Mouse (Mus musculus): Measurements from ENCODE around the gene Ppt1. TPM values are rescaled to one million over a fixed set of nuclear protein-coding genes. Genes with fewer than 3 reads are reported as not detected.
"Not testable (repeated sequence)": the region's sequence is repeated elsewhere in the genome, so short reads cannot be mapped to it uniquely, and the experiment has no call there.

Ppt1 gene
- polyA plus RNA-seq (2014; fragmentation: Nextera tagmentation; extraction: Ambion mirVana), result 72.6 and 79.0 TPM in 2 replicates

GRCm38 (mm10) chr4:122835530-122836402 lies at the start of gene Ppt1:
Ppt1 (plus strand) TSS chr4:122836242.
- WGBS, result 4% methylated on average over 31 of the region's 31 CpGs
- H3K4me3 ChIP-seq (ENCODE audit: low read depth, low read length), result peak within 1 kb of the TSS; percentile 72

GRCm38 (mm10) chr4:122789335-122790089 lies 46.5 kb upstream of the Ppt1 start:
- Histone ChIP-seq H3K9ac (ENCODE audit: low read length) (no peak overlapping the region), H3K4me2 (ENCODE audit: low read length) (no peak overlapping the region), H3K9me3 (ENCODE audit: control insufficient read depth, low read length) (no peaks in the 10 kb centered on the region), H3K4me3 (ENCODE audit: low read depth, low read length) (no peak overlapping the region), H3K36me3 (ENCODE audit: control insufficient read depth, insufficient read depth, low read length) (no peaks in the 10 kb centered on the region), H3K4me1 (replicated peaks; ENCODE audit: control insufficient read depth, insufficient read depth, low read length) (no peaks in the 10 kb centered on the region), H3K27me3 (replicated peaks; ENCODE audit: control insufficient read depth, insufficient read depth, low read length) (no peaks in the 10 kb centered on the region), H3K27ac (ENCODE audit: low read depth) (no peak overlapping the region)
- no peak for DNase-seq (ENCODE audit: low spot score)
- ATAC-seq (replicated peaks; ENCODE audit: low FRiP score, low TSS enrichment, low read depth), result no peak
- 65% methylated on average over 4 of the region's 4 CpGs for WGBS

More at GRCm38 (mm10) chr4:122835530-122836402, at the start of gene Ppt1:
- 0 out of 2 replicates have a peak, but pooled peaks cover 4% of the 10 kb centered on the region for H3K36me3 ChIP-seq (ENCODE audit: control insufficient read depth, insufficient read depth, low read length)
- peaks cover 6% of the 10 kb centered on the region; the same call in 1 of the 2 replicates for H3K4me1 ChIP-seq (replicated peaks; ENCODE audit: control insufficient read depth, insufficient read depth, low read length)
- peak within 1 kb of the TSS; percentile 62 for H3K9ac ChIP-seq (ENCODE audit: low read length)
- no peak within 1 kb of the TSS; the same call in 1 of the 2 replicates for H3K27ac ChIP-seq (ENCODE audit: low read depth)
- H3K27me3 ChIP-seq (replicated peaks; ENCODE audit: control insufficient read depth, insufficient read depth, low read length), result no peaks in the 10 kb centered on the region
- peak; percentile 90 for DNase-seq (ENCODE audit: low spot score)
- peak; percentile 87 for ATAC-seq (replicated peaks; ENCODE audit: low FRiP score, low TSS enrichment, low read depth)
- H3K4me2 ChIP-seq (ENCODE audit: low read length), result peak within 1 kb of the TSS; percentile 70
- no peaks in the 10 kb centered on the region for H3K9me3 ChIP-seq (ENCODE audit: control insufficient read depth, low read length)

DNA sequence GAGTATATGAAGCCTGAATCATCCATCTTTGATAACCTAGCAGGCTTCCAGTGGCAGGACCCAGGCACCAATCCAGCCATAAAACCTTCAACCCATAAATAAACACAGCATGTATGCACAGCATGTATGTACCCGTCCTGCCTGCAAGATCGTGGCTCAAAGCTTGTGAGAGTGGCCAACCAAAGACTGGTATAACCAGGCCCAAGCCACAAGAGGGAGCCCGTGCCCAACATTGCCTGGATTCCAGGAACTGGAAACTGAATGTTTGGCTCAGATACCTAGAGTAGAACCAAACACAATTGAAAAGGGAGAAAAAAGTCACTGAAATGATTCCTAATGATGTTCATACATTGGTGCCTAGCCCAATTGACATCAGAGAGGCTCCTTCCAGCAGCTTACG lies 27.9 kb upstream of the Ppt1 start:
- H3K9ac ChIP-seq (ENCODE audit: low read length), result no peak overlapping the region
- no peak overlapping the region for H3K4me3 ChIP-seq (ENCODE audit: low read depth, low read length)
- no peaks in the 10 kb centered on the region for H3K4me1 ChIP-seq (replicated peaks; ENCODE audit: control insufficient read depth, insufficient read depth, low read length)
- ATAC-seq (replicated peaks; ENCODE audit: low FRiP score, low TSS enrichment, low read depth) (peak; percentile 76; the same call in 1 of the 2 replicates), DNase-seq (ENCODE audit: low spot score) (peak; percentile 83)
- H3K4me2 ChIP-seq (ENCODE audit: low read length), result no peak overlapping the region
- H3K9me3 ChIP-seq (ENCODE audit: control insufficient read depth, low read length), result no peaks in the 10 kb centered on the region
- H3K27ac ChIP-seq (ENCODE audit: low read depth), result no peak overlapping the region
- H3K36me3 ChIP-seq (ENCODE audit: control insufficient read depth, insufficient read depth, low read length), result no peaks in the 10 kb centered on the region
- 28% methylated on average over 4 of the region's 4 CpGs for WGBS
- H3K27me3 ChIP-seq (replicated peaks; ENCODE audit: control insufficient read depth, insufficient read depth, low read length), result no peaks in the 10 kb centered on the region

- DNase-seq (ENCODE audit: low spot score) (no peak), ATAC-seq (replicated peaks; ENCODE audit: low FRiP score, low TSS enrichment, low read depth) (no peak)
- Histone ChIP-seq H3K4me3 (ENCODE audit: low read depth, low read length) (no peak overlapping the region), H3K27me3 (replicated peaks; ENCODE audit: control insufficient read depth, insufficient read depth, low read length) (no peaks in the 10 kb centered on the region), H3K27ac (ENCODE audit: low read depth) (no peak overlapping the region), H3K9ac (ENCODE audit: low read length) (no peak overlapping the region), H3K9me3 (ENCODE audit: control insufficient read depth, low read length) (no peaks in the 10 kb centered on the region), H3K36me3 (ENCODE audit: control insufficient read depth, insufficient read depth, low read length) (no peaks in the 10 kb centered on the region), H3K4me2 (ENCODE audit: low read length) (no peak overlapping the region), H3K4me1 (replicated peaks; ENCODE audit: control insufficient read depth, insufficient read depth, low read length) (no peaks in the 10 kb centered on the region)
- 52% methylated on average over 1 of the region's 1 CpGs for WGBS
These were observed 24.9 kb upstream of the Ppt1 start for GRCm38 (mm10) chr4:122811180-122811579.

DNA sequence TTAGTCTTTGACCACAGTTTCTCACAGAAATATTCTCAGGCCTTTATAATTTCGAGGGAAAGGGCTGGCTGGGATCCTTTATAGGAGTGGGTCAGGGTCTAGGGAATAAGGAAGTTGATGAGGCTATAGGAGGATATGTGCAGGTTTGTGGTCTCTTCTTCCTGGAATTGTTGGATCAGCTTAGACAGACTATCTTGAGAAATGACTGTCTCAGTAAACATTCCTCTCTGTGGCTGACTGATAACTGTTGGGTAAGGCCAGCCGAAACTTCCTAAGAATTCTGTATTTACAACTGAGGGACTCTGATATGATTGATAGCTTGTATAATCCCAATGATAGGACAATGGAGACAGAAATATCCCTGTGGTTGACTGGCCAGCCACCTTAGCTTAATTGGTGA lies 24.2 kb upstream of the Ppt1 start:
- Histone ChIP-seq H3K9ac (ENCODE audit: low read length) (no peak overlapping the region), H3K4me2 (ENCODE audit: low read length) (no peak overlapping the region), H3K27ac (ENCODE audit: low read depth) (no peak overlapping the region), H3K36me3 (ENCODE audit: control insufficient read depth, insufficient read depth, low read length) (no peaks in the 10 kb centered on the region), H3K27me3 (replicated peaks; ENCODE audit: control insufficient read depth, insufficient read depth, low read length) (no peaks in the 10 kb centered on the region), H3K4me3 (ENCODE audit: low read depth, low read length) (no peak overlapping the region), H3K9me3 (ENCODE audit: control insufficient read depth, low read length) (no peaks in the 10 kb centered on the region), H3K4me1 (replicated peaks; ENCODE audit: control insufficient read depth, insufficient read depth, low read length) (no peaks in the 10 kb centered on the region)
- ATAC-seq (replicated peaks; ENCODE audit: low FRiP score, low TSS enrichment, low read depth) (no peak), DNase-seq (ENCODE audit: low spot score) (no peak)
- WGBS, result 47% methylated on average over 2 of the region's 2 CpGs

GRCm38 (mm10) chr4:122816202-122816601 lies 19.8 kb upstream of the Ppt1 start:
- Histone ChIP-seq H3K36me3 (ENCODE audit: control insufficient read depth, insufficient read depth, low read length) (no peaks in the 10 kb centered on the region), H3K4me1 (replicated peaks; ENCODE audit: control insufficient read depth, insufficient read depth, low read length) (no peaks in the 10 kb centered on the region), H3K9ac (ENCODE audit: low read length) (no peak overlapping the region), H3K4me3 (ENCODE audit: low read depth, low read length) (no peak overlapping the region), H3K4me2 (ENCODE audit: low read length) (no peak overlapping the region), H3K9me3 (ENCODE audit: control insufficient read depth, low read length) (no peaks in the 10 kb centered on the region), H3K27ac (ENCODE audit: low read depth) (no peak overlapping the region), H3K27me3 (replicated peaks; ENCODE audit: control insufficient read depth, insufficient read depth, low read length) (no peaks in the 10 kb centered on the region)
- DNase-seq (ENCODE audit: low spot score) (no peak), ATAC-seq (replicated peaks; ENCODE audit: low FRiP score, low TSS enrichment, low read depth) (no peak)
- 83% methylated on average over 1 of the region's 1 CpGs for WGBS

DNA sequence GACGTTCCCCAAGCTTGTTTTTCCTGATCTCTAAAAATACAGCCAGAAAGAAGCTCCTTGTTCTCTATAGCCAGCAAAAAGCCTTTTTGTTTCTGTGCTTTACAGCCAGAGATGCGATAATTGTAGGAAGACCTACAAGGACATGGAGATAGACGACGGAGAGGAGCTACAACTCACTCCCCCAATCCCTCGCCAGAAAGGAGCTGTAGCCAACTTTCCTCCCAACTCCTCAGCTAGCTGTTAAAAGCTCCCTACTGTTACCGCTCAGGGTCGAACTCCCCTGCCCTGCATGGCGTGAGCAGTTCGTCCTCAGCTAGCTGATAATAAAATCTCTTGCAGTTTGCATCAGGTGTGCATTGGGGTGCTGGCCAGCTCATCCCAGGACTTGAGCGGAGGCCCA lies 15.1 kb upstream of the Ppt1 start:
- not testable (repeated sequence) for DNase-seq (ENCODE audit: low spot score)
- WGBS, result 26% methylated on average over 10 of the region's 10 CpGs

DNA sequence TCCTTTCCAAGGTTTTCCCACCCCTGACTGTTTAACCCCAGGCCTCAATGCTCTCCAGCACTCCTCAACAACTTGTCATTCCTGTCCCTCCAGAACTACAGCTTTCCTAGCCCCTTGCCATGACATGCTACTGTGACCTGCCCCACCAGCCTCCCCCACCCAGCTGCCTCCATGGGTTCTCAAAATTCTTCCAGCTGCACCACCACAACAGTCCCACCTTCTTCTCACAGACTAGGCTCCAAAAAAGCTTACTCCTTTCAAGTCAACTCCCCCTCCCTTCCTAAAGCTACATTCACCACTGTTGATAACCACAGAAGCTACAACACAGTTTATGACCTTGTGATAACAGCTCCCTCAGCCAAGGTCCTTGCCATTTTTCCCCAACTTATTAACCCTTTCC lies 8.4 kb upstream of the Ppt1 start:
- ATAC-seq (replicated peaks; ENCODE audit: low FRiP score, low TSS enrichment, low read depth) (peak; percentile 72), DNase-seq (ENCODE audit: low spot score) (peak; percentile 58)
- no peak overlapping the region for H3K9ac ChIP-seq (ENCODE audit: low read length)
- peak overlapping the region; percentile 38; the same call in 1 of the 2 replicates for H3K27ac ChIP-seq (ENCODE audit: low read depth)
- no peak overlapping the region for H3K4me3 ChIP-seq (ENCODE audit: low read depth, low read length)
- no peaks in the 10 kb centered on the region for H3K9me3 ChIP-seq (ENCODE audit: control insufficient read depth, low read length)
- H3K27me3 ChIP-seq (replicated peaks; ENCODE audit: control insufficient read depth, insufficient read depth, low read length), result no peaks in the 10 kb centered on the region
- H3K4me1 ChIP-seq (replicated peaks; ENCODE audit: control insufficient read depth, insufficient read depth, low read length), result no peaks in the 10 kb centered on the region
- no peak overlapping the region for H3K4me2 ChIP-seq (ENCODE audit: low read length)
- no peaks in the 10 kb centered on the region for H3K36me3 ChIP-seq (ENCODE audit: control insufficient read depth, insufficient read depth, low read length)

More for the DNA sequence above, 15.1 kb upstream of the Ppt1 start:
- not testable (repeated sequence) for H3K27ac ChIP-seq (ENCODE audit: low read depth); H3K9ac ChIP-seq (ENCODE audit: low read length); ATAC-seq (replicated peaks; ENCODE audit: low FRiP score, low TSS enrichment, low read depth); H3K36me3 ChIP-seq (ENCODE audit: control insufficient read depth, insufficient read depth, low read length); H3K4me1 ChIP-seq (replicated peaks; ENCODE audit: control insufficient read depth, insufficient read depth, low read length); H3K27me3 ChIP-seq (replicated peaks; ENCODE audit: control insufficient read depth, insufficient read depth, low read length); H3K4me2 ChIP-seq (ENCODE audit: low read length); H3K9me3 ChIP-seq (ENCODE audit: control insufficient read depth, low read length); H3K4me3 ChIP-seq (ENCODE audit: low read depth, low read length)

All from intestine, embryonic 14.5 days (tissue).